Mouse (Mus musculus) heart, postnatal 25 days (tissue): ENCODE data around the gene Mybpc1. TPM values are rescaled to one million over a fixed set of nuclear protein-coding genes. Genes with fewer than 3 reads are reported as not detected.
"Not testable (repeated sequence)": the region's sequence is repeated elsewhere in the genome, so short reads cannot be mapped to it uniquely, and the experiment has no call there.

Source experiments
- DNase-seq: peaks from one replicate; pipeline ENCODE4 v3.0.0; 2022; ENCODE audit warnings: low spot score
- intact Hi-C: fragments of 180-260 bp; cut with DNase I; formaldehyde crosslinking; loops from one replicate; pipeline ENCODE4 v1.15.1; 2025
- total RNA-seq, 2 experiments: library from RNA; stranded (reverse); gene quantifications; 2 replicates each; pipeline ENCODE4 v1.2.3; 2021

The Mybpc1 gene
- total RNA-seq, 2 experiments from 2014 or later: 0.34 to 0.64 TPM

GRCm38 (mm10) chr10:88557046-88557445 lies 47.9 kb downstream of the Mybpc1 start:
- intact Hi-C loops: no loop called here
- no peak for DNase-seq

DNA sequence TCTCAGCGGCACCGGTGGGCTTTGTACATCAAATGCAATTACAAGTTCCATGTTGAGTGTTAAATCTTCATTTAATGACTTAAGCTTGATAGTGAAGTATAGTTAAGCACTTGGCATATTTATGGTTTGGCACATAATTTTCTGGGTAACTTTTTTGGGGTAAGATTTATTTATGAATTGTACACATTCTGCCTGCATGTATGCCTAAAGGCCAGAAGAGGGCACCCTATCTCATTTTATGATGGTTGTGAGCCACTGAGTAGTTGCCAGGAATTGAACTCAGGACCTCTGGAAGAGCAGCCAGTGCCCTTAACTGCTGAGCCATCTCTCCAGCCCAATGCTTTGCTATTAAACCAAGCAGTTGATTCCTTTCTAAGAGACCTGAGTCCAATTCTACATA lies 52.2 kb downstream of the Mybpc1 start:
- intact Hi-C loops: loop anchor here (5.0 kb wide), 1 partner anchor 115 kb away; no protein-coding TSS in a partner anchor
- DNase-seq: no peak

DNA sequence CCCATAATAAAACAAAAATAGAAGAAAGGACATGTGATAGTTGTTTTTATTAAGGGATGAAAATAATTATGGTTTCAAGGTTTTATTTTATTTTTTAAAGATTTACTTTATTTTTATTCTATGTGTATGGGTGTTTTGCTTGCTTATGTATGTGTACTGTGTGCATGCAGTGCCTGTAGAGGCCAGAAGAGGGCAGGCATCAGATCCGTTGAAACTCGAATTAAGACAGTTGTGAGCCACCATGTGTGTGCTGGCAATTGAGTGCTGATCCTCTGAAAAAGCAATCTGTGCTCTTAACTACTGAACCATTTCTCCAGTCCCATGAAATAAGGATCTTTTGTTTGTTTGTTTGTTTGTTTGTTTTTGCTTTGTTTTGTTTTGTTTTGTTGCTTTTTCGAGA lies 54.7 kb downstream of the Mybpc1 start:
- DNase-seq: no peak
- intact Hi-C loops: loop anchor here (5.0 kb wide), 1 partner anchor 117 kb away; no protein-coding TSS in a partner anchor

- intact Hi-C loops: no loop called here
- DNase-seq: no peak
Observed at GRCm38 (mm10) chr10:88547635-88548034, 57.3 kb downstream of the Mybpc1 start.

GRCm38 (mm10) chr10:88530631-88531030 lies 74.3 kb downstream of the Mybpc1 start:
- intact Hi-C loops: no loop called here
- no peak for DNase-seq

DNA sequence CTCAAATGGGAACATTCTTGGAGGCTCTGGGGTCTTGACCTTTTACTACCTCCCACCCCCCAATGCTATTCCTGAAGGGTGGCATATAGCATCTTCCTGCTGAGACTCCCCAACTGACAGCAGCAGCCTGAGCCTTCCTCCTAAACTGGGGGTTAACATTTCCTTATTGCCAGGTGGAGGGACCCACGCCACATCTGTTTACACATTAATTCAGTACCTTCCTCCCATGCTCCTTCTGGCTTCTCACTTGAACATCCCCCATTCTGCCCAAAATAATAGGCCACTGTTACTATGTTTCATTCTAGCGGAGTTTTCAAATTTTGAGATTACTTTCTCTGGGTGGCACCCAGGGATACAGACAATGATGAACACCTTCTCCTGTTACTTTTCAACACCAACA lies 80.9 kb downstream of the Mybpc1 start:
- no peak for DNase-seq
- intact Hi-C loops: no loop called here

DNA sequence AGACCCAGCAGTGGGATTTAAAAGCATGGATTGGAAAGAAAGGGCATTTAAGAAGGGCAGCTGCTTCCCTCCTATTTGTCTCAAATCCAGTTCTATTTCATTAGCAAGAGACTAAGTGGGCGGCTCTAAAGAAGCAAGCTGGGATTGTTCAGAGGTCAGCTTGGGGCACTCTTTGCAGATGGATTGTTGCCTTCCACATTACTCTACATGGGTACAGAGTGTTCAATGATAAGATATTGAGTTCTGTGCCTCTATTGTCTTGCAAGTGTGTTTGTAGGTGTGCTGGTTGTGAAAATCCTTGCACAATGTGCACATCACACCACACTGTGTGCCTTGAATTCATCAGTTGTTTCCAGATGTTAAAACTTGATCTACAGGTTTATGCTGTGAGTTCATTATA lies 81.7 kb downstream of the Mybpc1 start:
- DNase-seq: no peak
- intact Hi-C loops: no loop called here

DNA sequence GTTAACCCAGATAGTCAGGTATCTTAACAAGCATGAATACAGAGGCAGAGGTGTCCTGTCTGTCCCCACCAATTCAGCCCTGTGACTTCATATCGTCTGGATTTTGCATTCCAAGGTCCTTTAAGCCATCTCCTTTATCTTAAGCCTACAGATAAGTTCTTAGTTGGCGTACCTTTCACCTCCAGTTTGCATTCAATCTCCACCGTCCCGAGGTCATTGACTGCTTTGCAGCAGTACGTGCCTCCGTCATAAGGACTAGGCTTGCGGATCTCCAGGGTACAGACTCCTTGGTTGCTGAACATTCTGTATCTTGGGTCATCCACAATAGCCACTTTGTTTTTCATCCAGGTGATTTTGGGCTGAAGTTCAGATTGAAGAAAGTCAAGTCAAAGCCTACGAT lies 82.2 kb downstream of the Mybpc1 start:
- no peak for DNase-seq
- intact Hi-C loops: no loop called here

DNA sequence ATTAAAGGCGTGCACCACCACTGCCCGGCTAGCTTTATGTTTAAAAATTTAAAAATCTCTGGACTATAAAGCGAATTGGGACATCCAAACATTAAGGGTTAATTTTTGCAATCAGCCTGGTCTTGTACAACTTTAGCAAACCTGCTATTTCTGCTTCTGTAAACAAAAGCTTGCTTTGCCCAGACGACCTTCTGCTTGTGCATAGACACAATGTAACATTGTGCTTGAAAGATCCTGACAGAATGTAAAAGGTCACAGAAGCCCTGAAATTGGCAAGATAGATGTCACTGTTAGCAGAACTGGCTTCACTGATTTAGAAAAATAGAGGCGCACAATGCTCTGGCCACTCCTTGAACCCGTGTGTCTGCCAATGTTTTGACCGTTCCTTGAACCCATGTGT lies 89.9 kb downstream of the Mybpc1 start:
- DNase-seq, intact Hi-C loops: not testable (repeated sequence)

- intact Hi-C loops: loop anchor here (5.0 kb wide), 1 partner anchor 213 kb away; no protein-coding TSS in a partner anchor
- DNase-seq: peak; percentile 31
Observed at GRCm38 (mm10) chr10:88514495-88514894, 90.5 kb downstream of the Mybpc1 start.

GRCm38 (mm10) chr10:88513574-88514135 lies 91.3 kb downstream of the Mybpc1 start:
- no peak for DNase-seq

DNA sequence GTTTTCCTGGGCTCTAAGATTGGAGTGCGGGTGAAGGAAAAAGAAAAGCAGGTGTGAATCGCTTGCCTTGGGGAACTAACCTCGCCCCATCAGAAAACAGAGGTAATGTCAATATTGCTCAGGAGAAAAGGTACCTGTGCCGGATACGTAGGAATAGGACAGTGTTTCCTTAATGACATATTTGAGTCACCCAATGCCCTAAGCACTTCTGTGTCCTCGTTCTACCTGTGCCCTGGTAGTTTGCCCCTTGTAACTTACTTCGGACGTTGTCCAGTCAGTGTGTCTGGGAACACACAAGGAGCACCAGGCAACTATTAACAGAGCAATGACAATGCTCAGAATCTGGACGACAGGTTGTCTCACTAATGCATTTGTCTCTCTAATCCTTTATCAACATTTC lies 93.6 kb downstream of the Mybpc1 start:
- intact Hi-C loops: loop anchor here (5.0 kb wide), 1 partner anchor 216 kb away; no protein-coding TSS in a partner anchor
- no peak for DNase-seq

More at GRCm38 (mm10) chr10:88513574-88514135, 91.3 kb downstream of the Mybpc1 start:
- intact Hi-C loops: loop anchor here (5.0 kb wide), 1 partner anchor 214 kb away; no protein-coding TSS in a partner anchor

- intact Hi-C loops: loop anchor here (5.0 kb wide), 1 partner anchor 217 kb away; no protein-coding TSS in a partner anchor
- peak; percentile 35 for DNase-seq
Observed at GRCm38 (mm10) chr10:88510503-88511271, 94.3 kb downstream of the Mybpc1 start.

DNA sequence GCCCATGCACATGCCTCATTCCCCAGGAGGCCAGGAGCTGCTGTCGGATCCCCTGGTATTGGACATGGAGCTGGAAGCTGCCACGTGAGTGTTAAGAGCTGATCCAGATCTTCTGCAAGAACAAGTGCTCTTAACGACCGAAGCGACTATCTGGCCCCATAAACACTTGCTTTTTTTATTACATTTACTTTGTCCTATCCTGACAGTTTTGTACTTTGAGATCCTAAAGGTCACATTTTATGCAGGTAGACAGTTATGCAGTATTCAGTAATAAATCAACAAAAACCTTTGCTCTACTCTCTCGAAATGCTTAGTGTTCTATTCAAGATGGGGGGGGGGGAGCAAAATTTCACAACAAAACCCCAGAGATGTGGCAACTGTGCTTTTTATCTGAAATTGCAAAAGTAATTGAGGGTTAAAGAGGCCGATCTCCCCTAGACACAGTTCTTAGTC lies 97.2 kb downstream of the Mybpc1 start:
- DNase-seq: no peak
- intact Hi-C loops: no loop called here

DNA sequence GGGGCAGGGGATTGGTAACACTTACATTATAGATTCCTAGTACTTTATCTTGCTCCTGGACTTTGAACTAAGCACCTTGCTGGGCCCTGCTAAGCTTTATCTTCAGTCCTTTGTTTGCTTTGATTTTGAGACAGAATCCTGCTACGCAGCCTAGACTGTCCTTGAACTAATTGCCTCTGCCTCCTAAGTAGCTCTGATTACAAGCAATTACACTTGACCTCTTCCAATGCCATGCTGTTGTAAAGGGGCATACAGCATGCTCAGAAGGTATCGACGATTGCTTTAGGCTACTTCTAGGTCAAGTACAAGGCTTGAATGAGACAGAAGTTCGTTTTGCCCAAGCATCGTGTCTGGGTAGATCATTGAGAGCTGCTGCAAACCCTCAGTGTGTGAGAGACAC lies 99.7 kb downstream of the Mybpc1 start:
- intact Hi-C loops: no loop called here
- no peak for DNase-seq

DNA sequence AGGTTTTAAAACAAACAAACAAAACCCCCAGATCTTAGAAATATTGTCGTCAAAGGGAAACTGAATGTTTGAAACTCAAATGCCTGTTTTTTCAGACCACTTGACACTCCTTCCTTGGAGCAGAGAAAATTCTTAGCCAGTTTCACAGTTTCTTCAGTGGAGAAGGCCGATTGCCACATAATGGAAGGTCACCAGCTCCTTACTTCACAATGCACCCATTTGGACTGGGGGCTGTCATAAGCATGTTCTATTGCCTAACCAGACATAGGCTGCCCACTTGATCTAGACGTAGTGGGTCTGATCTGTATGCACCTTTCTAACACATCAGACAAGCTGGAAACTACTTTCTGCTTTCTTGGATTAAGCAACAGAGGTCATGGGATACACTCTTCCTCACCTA lies 100.5 kb downstream of the Mybpc1 start:
- no peak for DNase-seq
- intact Hi-C loops: loop anchor here (5.0 kb wide), 2 partner anchors 127 to 323 kb away; partner anchors contain the start of genes Dram1, Gnptab and Utp20

DNA sequence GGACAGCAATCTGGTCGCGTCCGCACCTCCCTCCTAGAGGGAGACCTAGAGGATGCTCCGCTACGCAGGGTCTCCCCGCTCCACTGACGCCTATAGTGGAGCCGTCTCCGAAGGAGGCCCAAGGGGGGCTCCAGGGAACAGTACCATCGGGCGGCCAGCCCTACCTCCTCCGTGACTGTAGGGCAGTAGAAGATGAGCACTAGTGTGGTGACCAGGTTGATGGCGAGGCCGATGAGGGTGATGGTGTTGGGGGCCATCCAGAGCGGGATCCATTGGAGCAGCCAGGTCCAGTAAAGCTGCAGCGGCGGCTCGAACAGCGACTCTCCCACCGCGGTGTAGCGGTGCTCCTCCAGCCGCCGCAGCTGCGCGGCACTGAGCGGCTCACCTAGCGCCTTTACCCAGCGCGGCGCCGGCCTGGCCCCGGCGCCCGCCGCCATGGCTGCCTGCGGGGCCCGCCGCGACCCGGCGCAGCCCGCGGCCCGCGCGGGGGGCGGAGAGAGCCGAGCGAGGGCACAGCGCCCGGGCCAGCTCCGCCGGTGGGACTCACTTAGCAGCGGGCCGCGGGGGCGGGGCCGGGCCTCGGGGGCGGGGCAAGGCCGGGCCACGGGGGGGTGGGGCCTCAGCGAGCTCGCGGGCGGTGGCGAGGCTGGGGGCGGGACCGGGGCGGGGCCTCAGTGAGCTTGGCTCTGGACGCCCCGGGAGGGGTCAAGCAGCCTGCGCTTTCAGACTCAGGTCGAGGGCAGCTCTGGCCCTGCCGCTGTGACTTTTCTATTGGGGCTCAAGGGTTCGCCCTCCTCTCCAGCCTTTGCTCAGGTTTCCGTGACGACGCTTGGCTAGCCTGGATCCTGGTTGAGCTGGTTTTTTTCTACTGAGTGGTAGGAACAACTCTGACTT lies 101.3 kb downstream of the Mybpc1 start, which contains the start of gene Chpt1:
Gene Chpt1 (minus strand): TSS at position 653 of the 894 bp plus-strand sequence.
- DNase-seq: peak; percentile 78
- intact Hi-C loops: loop anchor here (5.0 kb wide), 2 partner anchors 126 to 324 kb away; partner anchors contain the start of genes Dram1, Gnptab and Utp20

- intact Hi-C loops: loop anchor here (5.0 kb wide), 2 partner anchors 126 to 324 kb away; partner anchors contain the start of genes Dram1, Gnptab and Utp20
- DNase-seq: no peak
Observed at GRCm38 (mm10) chr10:88502919-88503318, 102.0 kb downstream of the Mybpc1 start.

DNA sequence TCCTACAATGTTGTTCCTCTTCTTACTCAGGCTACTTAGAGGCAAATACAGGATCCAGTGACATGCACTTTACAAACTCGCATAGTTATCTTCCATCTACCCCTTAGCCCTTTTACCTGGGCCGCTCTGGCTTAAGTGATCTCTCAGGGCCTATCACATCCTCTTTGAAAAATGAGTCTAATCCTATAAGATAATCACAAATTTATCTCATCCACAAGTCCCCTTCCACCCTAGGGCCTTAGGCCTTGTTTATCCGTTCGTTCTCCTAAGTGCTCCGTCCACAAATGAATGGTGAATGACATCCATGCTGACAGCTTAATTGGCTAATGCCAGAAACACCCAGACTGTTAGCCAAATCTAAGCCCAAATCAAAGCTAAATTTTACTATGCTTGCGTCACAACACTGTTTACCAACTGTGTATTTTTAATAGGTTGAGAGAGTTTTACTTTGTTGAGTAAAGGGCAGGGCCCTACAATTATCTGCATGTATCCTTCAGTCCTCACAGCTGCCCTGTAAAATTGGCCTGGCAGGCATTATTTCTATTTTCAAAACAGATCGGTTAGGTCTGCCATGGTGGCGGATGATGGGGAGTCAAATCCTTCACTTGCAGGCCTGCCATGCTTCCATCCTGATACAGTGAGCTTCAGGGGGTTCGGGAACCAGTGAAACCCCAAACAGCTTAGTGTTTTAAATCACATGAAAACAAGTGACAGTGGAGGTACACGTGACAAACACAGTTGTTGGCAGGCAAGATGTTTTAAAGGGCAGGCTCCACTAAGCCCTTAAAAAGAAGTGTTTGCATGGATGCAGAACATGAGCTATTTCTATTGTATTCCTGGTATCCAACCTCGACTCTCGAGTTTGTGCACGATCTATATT lies 102.8 kb downstream of the Mybpc1 start:
- DNase-seq: no peak
- intact Hi-C loops: loop anchor here (5.0 kb wide), 2 partner anchors 125 to 325 kb away; partner anchors contain the start of genes Dram1, Gnptab and Utp20
